Mouse (Mus musculus): ENCODE measurements around the gene Rin2. TPM values are rescaled to one million over a fixed set of nuclear protein-coding genes. Genes with fewer than 3 reads are reported as not detected.

Rin2 gene
- total and polyA plus RNA-seq, 2 experiments = 3.4 to 10.9 TPM

DNA sequence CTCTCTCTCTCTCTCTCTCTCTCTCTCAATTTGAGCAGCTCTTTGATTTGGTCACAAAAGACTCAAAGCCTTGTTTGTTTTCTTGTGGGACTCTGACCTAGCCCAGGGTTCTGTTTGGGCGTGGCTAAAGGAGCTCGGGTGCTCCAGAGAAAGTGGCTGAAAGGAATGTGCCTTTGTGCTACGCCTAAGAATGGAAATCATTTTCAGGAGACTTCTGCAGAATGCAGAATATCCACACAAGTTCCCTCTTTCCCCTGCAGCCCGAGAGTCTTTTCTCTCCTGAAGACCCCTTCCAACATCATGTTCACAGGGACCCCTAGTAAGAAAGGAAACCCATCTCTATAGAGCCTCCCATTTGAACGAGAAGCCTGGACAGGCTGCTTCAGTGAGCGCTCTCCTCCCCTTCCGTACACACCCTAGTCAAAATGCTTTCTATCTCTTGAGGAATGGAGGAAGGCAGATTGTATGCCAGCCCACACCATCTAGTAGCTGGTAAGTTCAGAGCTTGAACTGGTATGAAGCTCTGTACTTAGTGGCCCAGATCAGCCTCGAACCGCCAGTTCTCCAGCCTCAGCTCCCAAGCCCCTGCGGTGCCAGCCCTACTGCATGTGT, 187.3 kb downstream of the Rin2 start:
- Histone ChIP-seq H3K9ac (ENCODE audit: low read depth, low read length) (no peak overlapping the region), H3K79me2 (ENCODE audit: control insufficient read depth, insufficient read depth, low read length) (no peaks in the 10 kb centered on the region; the same call in 1 of the 2 replicates), H3K4me3 (ENCODE audit: insufficient read depth, low read depth, low read length) (no peak overlapping the region), H3K27ac (replicated peaks; ENCODE audit: insufficient read depth, low read depth, low read length) (no peak overlapping the region), H3K27me3 (ENCODE audit: control insufficient read depth, insufficient read depth, low read length) (no peaks in the 10 kb centered on the region), H3K4me1 (ENCODE audit: control insufficient read depth, insufficient read depth, low read length) (peaks cover 12% of the 10 kb centered on the region), H3K36me3 (ENCODE audit: control insufficient read depth, insufficient read depth, low read length) (peaks cover 4% of the 10 kb centered on the region; the same call in 1 of the 2 replicates)
- no peak for TF ChIP-seq CTCF (IDR thresholded peaks at IDR 0.05; ENCODE audit: low read depth, low read length)
- no peak for TF ChIP-seq POLR2A (IDR thresholded peaks at IDR 0.05; ENCODE audit: extremely low read depth, insufficient read depth, low read length)
- peak; percentile 68 for DNase-seq (ENCODE audit: extremely low read depth, low read depth, low spot score)
- WGBS = 65% methylated on average over 10 of the region's 10 CpGs

DNA sequence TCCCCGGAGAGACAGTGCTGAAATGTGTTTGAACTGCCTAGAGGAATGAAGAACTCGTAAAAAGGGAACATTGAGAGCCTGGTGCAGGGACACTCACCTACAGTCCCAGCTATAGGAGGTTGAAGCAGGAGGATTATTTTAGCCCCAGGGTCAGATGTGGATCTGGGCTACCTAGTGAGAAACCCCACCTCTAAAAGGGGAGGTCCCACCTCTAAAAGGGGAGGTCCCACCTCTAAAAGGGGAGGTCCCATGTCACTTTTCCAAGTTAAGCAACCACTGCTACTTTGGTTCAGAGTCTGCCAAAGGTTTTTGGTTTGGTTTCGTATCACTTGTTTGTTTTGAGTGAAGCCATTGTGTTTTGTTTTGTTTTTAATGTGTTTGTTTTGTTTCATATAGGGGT, 190.3 kb downstream of the Rin2 start:
- no peaks in the 10 kb centered on the region for H3K27me3 ChIP-seq (ENCODE audit: control insufficient read depth, insufficient read depth, low read length)
- H3K9ac ChIP-seq (ENCODE audit: low read depth, low read length) = no peak overlapping the region
- H3K79me2 ChIP-seq (ENCODE audit: control insufficient read depth, insufficient read depth, low read length) = peaks cover 10% of the 10 kb centered on the region; the same call in 1 of the 2 replicates
- DNase-seq (ENCODE audit: extremely low read depth, low read depth, low spot score) = peak; percentile 66
- no peak overlapping the region for H3K27ac ChIP-seq (replicated peaks; ENCODE audit: insufficient read depth, low read depth, low read length)
- peaks cover 12% of the 10 kb centered on the region; the same call in 1 of the 2 replicates for H3K36me3 ChIP-seq (ENCODE audit: control insufficient read depth, insufficient read depth, low read length)
- TF ChIP-seq POLR2A (IDR thresholded peaks at IDR 0.05; ENCODE audit: extremely low read depth, insufficient read depth, low read length) = no peak
- no peak for TF ChIP-seq CTCF (IDR thresholded peaks at IDR 0.05; ENCODE audit: low read depth, low read length)
- no peak overlapping the region for H3K4me3 ChIP-seq (ENCODE audit: insufficient read depth, low read depth, low read length)
- H3K4me1 ChIP-seq (ENCODE audit: control insufficient read depth, insufficient read depth, low read length) = peaks cover 12% of the 10 kb centered on the region
- WGBS = 56% methylated on average over 3 of the region's 3 CpGs

DNA sequence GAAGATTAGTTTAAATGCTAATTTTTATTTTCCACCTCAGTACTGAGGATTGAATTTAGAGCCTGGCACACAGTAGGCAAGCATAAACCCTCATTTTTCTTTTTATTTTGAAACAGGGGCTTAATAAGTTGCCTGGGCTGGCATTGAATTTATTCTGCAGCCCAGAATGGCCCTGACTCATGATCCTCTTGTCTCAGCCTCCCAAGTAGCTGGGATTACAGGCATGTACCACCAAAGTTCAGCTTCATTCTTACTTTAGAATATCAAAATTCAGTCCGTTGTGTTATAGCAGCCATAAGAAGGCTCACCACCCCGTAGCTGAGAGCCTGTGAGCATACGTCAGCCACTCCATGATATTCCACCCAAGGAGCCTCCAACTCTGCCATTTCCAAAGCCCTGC, 191.2 kb downstream of the Rin2 start:
- Histone ChIP-seq H3K27ac (replicated peaks; ENCODE audit: insufficient read depth, low read depth, low read length) (no peak overlapping the region), H3K79me2 (ENCODE audit: control insufficient read depth, insufficient read depth, low read length) (peaks cover 10% of the 10 kb centered on the region; the same call in 1 of the 2 replicates), H3K36me3 (ENCODE audit: control insufficient read depth, insufficient read depth, low read length) (peaks cover 12% of the 10 kb centered on the region; the same call in 1 of the 2 replicates), H3K4me3 (ENCODE audit: insufficient read depth, low read depth, low read length) (no peak overlapping the region), H3K27me3 (ENCODE audit: control insufficient read depth, insufficient read depth, low read length) (no peaks in the 10 kb centered on the region), H3K9ac (ENCODE audit: low read depth, low read length) (no peak overlapping the region), H3K4me1 (ENCODE audit: control insufficient read depth, insufficient read depth, low read length) (peaks cover 7% of the 10 kb centered on the region)
- 100% methylated on average over 3 of the region's 3 CpGs for WGBS
- TF ChIP-seq POLR2A (IDR thresholded peaks at IDR 0.05; ENCODE audit: extremely low read depth, insufficient read depth, low read length) (no peak), CTCF (IDR thresholded peaks at IDR 0.05; ENCODE audit: low read depth, low read length) (no peak)
- DNase-seq (ENCODE audit: extremely low read depth, low read depth, low spot score) = no peak

DNA sequence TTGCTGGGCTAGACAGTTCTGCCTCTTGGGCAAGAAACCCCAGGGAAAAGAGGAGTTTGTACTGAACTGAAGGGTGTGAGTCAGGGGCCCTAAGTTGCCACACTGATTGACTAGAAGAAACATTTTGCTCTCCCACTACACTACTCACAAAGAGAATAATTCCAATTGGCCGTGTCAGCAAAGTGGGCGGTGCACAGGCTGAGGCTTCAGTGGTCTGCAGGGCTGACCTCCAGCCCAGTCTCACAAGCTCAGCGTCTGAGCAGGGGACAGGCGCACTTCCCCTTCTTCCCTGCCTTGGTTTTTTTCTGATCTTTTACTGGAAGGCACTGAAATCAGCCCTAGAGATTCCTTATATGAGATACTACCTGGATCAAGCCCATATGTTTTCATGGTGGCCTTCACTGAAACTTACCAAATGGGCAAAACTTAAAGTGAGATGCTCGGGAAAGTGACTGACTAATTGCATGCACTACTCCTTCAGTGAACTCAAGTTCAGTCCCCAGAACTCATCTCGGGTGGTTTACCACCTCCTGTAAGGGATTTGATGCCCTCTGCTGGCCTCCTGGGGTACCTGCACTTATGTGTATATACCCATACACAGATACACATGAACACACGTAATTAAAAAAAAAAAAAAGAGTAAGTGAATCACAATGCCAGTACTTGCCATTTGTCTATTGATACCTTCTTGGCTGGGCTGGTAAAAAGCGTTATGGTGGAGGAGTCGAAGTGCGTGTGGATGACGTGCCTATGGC, 191.9 kb downstream of the Rin2 start:
- no peak overlapping the region for H3K9ac ChIP-seq (ENCODE audit: low read depth, low read length)
- H3K27ac ChIP-seq (replicated peaks; ENCODE audit: insufficient read depth, low read depth, low read length) = no peak overlapping the region
- no peaks in the 10 kb centered on the region for H3K27me3 ChIP-seq (ENCODE audit: control insufficient read depth, insufficient read depth, low read length)
- no peak overlapping the region for H3K4me3 ChIP-seq (ENCODE audit: insufficient read depth, low read depth, low read length)
- DNase-seq (ENCODE audit: extremely low read depth, low read depth, low spot score) = no peak
- H3K4me1 ChIP-seq (ENCODE audit: control insufficient read depth, insufficient read depth, low read length) = peaks cover under 1% of the 10 kb centered on the region; the same call in 1 of the 2 replicates
- H3K36me3 ChIP-seq (ENCODE audit: control insufficient read depth, insufficient read depth, low read length) = peaks cover 12% of the 10 kb centered on the region; the same call in 1 of the 2 replicates
- H3K79me2 ChIP-seq (ENCODE audit: control insufficient read depth, insufficient read depth, low read length) = peaks cover 10% of the 10 kb centered on the region; the same call in 1 of the 2 replicates
- TF ChIP-seq CTCF (IDR thresholded peaks at IDR 0.05; ENCODE audit: low read depth, low read length) (no peak), POLR2A (IDR thresholded peaks at IDR 0.05; ENCODE audit: extremely low read depth, insufficient read depth, low read length) (no peak)
- WGBS = 95% methylated on average over 11 of the region's 11 CpGs

DNA sequence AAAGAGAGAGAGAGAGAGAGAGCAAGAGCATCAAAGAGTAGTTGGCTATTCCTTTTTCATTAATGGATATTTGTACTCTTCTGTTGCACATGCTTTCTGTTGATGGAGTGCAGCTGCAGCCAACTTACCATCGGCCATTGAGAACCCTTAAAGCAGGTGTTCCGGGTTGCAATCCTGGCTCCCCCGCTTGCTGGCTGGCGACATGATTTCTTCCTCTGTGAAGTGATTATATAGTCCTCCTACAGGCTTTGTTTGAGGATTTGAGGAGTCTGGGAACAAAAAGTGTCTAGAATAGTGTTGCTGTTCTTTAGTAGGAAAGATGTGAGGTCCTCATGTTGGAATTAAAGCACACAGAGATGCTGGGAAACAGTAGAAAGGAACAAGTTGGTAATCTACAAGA, 196.3 kb downstream of the Rin2 start:
- DNase-seq (ENCODE audit: extremely low read depth, low read depth, low spot score) = no peak
- no peak for TF ChIP-seq CTCF (IDR thresholded peaks at IDR 0.05; ENCODE audit: low read depth, low read length)
- TF ChIP-seq POLR2A (IDR thresholded peaks at IDR 0.05; ENCODE audit: extremely low read depth, insufficient read depth, low read length) = no peak
- Histone ChIP-seq H3K36me3 (ENCODE audit: control insufficient read depth, insufficient read depth, low read length) (peaks cover 19% of the 10 kb centered on the region), H3K27me3 (ENCODE audit: control insufficient read depth, insufficient read depth, low read length) (no peaks in the 10 kb centered on the region), H3K79me2 (ENCODE audit: control insufficient read depth, insufficient read depth, low read length) (peaks cover 13% of the 10 kb centered on the region), H3K4me1 (ENCODE audit: control insufficient read depth, insufficient read depth, low read length) (peaks cover 3% of the 10 kb centered on the region; the same call in 1 of the 2 replicates), H3K9ac (ENCODE audit: low read depth, low read length) (no peak overlapping the region), H3K27ac (replicated peaks; ENCODE audit: insufficient read depth, low read depth, low read length) (no peak overlapping the region), H3K4me3 (ENCODE audit: insufficient read depth, low read depth, low read length) (no peak overlapping the region)
- 98% methylated on average over 4 of the region's 4 CpGs for WGBS

All from liver, adult 2 months (tissue).